In the genomic region with DNA sequence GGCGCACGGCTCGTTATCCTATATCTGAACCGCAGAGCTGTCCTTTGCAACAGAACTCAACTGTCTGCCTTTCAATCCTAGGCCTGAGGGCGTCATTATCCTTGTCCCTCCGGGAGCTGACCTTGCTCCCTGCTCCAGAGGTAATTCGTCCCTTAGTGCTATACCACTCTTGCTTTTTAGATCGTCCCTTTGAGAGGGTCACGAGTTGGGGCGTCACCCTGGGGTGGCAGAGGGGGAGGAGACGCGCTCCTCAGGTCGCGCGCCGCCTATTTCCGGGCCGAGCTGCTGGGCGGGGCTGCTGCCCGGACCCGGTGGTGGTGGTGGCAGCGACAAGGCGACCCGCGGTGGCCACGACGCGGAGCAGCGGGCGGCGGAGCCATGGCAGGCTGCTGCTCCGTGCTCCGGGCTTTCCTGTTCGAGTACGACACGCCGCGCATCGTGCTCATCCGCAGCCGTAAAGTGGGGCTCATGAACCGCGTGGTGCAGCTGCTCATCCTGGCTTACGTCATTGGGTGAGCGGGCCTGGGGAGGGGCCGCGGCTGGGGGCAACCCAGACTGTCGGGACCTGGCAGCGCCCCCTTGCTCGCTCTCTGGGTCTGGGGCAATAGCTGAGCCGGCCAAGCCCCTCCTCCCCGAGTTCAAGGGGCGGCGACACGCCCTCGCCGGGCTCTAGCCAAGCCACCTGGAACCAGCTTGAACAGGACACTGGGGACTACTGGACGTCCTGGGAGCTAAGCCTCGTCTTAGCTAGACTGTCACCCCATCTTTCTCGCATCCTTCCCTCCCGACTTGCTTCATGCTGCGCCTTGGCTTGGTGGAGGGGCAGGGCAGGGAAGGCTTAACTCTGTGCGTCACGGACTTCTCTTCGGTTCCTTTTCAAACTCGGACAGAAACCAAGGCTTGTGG, we compare ENCODE assay signal across 8 mouse cellular contexts. TPM values are rescaled to one million over a fixed set of nuclear protein-coding genes. Genes with fewer than 3 reads are reported as not detected.
A peak's percentile ranks its signal among the peaks of the same experiment; 100 is the strongest.
DNase-seq lines count a peak whose midpoint lies in the region; ATAC-seq and TF ChIP-seq lines count a peak whose summit lies in the region.

Gene P2rx4, plus strand, starts transcription at position 269 of the 906 bp plus-strand sequence.

- no peak for TF ChIP-seq EP300 in liver, embryonic 14.5 days (IDR thresholded peaks at IDR 0.05; ENCODE audit: low read depth)
- TF ChIP-seq EP300 in stomach, postnatal 0 days (optimal IDR thresholded peaks at IDR 0.05): no peak

- H3K4me1 ChIP-seq in brown adipose tissue, adult 24 weeks (ENCODE audit: control insufficient read depth, insufficient read depth, insufficient read length, low read length): no peaks in the 10 kb centered on the region
- peaks cover 5 to 16% of the 10 kb centered on the region in 2 experiments for H3K4me1 ChIP-seq in heart, embryonic 14.5 days (ENCODE audit: control insufficient read depth in 2 of 2, insufficient read depth in 2 of 2, low read length in 2 of 2)
- H3K4me1 ChIP-seq in liver, embryonic 14.5 days (replicated peaks; ENCODE audit: control insufficient read depth in 2 of 2, insufficient read depth in 2 of 2, low read length in 1 of 2): peaks cover 11 to 21% of the 10 kb centered on the region in 2 experiments
- peaks cover 4% of the 10 kb centered on the region; the same call in 1 of the 2 replicates for H3K4me1 ChIP-seq in neural tube, embryonic 11.5 days (ENCODE audit: control insufficient read depth, insufficient read depth, low read length)
- H3K4me1 ChIP-seq in stomach, postnatal 0 days (replicated peaks; ENCODE audit: control insufficient read depth, insufficient read depth): peaks cover 3% of the 10 kb centered on the region; the same call in 1 of the 2 replicates

- H3K27ac ChIP-seq in brown adipose tissue, adult 24 weeks (replicated peaks; ENCODE audit: low read depth, low read length): peak within 1 kb of the TSS; percentile 86
- H3K27ac ChIP-seq in heart, embryonic 14.5 days (replicated peaks in 1 of 2; ENCODE audit: control insufficient read depth in 1 of 2, insufficient read depth in 1 of 2, low read depth in 2 of 2, low read length in 2 of 2): peak within 1 kb of the TSS; percentile 91
- peak within 1 kb of the TSS; percentile 52 for H3K27ac ChIP-seq in liver, embryonic 14.5 days
- peak within 1 kb of the TSS; percentile 56 for H3K27ac ChIP-seq in neural tube, embryonic 11.5 days (ENCODE audit: low read depth, low read length)
- peak within 1 kb of the TSS; percentile 89 for H3K27ac ChIP-seq in stomach, postnatal 0 days (replicated peaks)

- H3K4me3 ChIP-seq in brown adipose tissue, adult 24 weeks (ENCODE audit: insufficient read depth, low read depth, low read length): peak within 1 kb of the TSS; percentile 79
- H3K4me3 ChIP-seq in heart, embryonic 14.5 days (ENCODE audit: control insufficient read depth in 1 of 2, insufficient read depth in 1 of 2, low read depth in 1 of 2, low read length in 2 of 2): peak within 1 kb of the TSS; percentile 63 to 73
- peak within 1 kb of the TSS; percentile 59 to 63 for H3K4me3 ChIP-seq in liver, embryonic 14.5 days (ENCODE audit: insufficient read depth in 1 of 2, low read depth in 2 of 2, low read length in 2 of 2)
- H3K4me3 ChIP-seq in neural tube, embryonic 11.5 days (ENCODE audit: low read depth, low read length): peak within 1 kb of the TSS; percentile 70
- H3K4me3 ChIP-seq in stomach, postnatal 0 days (ENCODE audit: low read depth, low read length): peak within 1 kb of the TSS; percentile 70

- peak; percentile 93 for DNase-seq in CD4-positive, CD25-positive, alpha-beta regulatory T cell, adult 2 months (ENCODE audit: low read depth, low spot score)
- DNase-seq in fibroblast of lung, adult 2 months (ENCODE audit: low read depth): peak; percentile 58
- peak; percentile 81 to 93 for DNase-seq in kidney, postnatal 25 days
- peak in 2 of 3 experiments; percentile 49 to 69 for DNase-seq in liver, embryonic 14.5 days (ENCODE audit: low read depth in 3 of 3, low spot score in 3 of 3)
- peak; percentile 84 for DNase-seq in neural tube, embryonic 11.5 days (ENCODE audit: low spot score)
- peak; percentile 84 for DNase-seq in stomach, postnatal 0 days (ENCODE audit: low spot score)

- peak within 1 kb of the TSS; percentile 78 for H3K9ac ChIP-seq in heart, embryonic 14.5 days (ENCODE audit: low read length)
- H3K9ac ChIP-seq in liver, embryonic 14.5 days (replicated peaks): peak within 1 kb of the TSS; percentile 53
- peak within 1 kb of the TSS; percentile 84 for H3K9ac ChIP-seq in neural tube, embryonic 11.5 days (ENCODE audit: low read length)
- H3K9ac ChIP-seq in stomach, postnatal 0 days (ENCODE audit: low read length): peak within 1 kb of the TSS; percentile 77

- peak within 1 kb of the TSS; percentile 70 for H3K4me2 ChIP-seq in heart, embryonic 14.5 days (ENCODE audit: low read length)
- H3K4me2 ChIP-seq in liver, embryonic 14.5 days (ENCODE audit: low read depth): peak within 1 kb of the TSS; percentile 69
- H3K4me2 ChIP-seq in neural tube, embryonic 11.5 days (ENCODE audit: low read depth): peak within 1 kb of the TSS; percentile 88
- peak within 1 kb of the TSS; percentile 91 for H3K4me2 ChIP-seq in stomach, postnatal 0 days (replicated peaks; ENCODE audit: low read depth)

- no peaks in the 10 kb centered on the region for H3K36me3 ChIP-seq in heart, embryonic 14.5 days (ENCODE audit: control insufficient read depth, insufficient read depth, low read length)
- no peaks in the 10 kb centered on the region for H3K36me3 ChIP-seq in liver, embryonic 14.5 days (replicated peaks; ENCODE audit: control insufficient read depth, insufficient read depth, low read depth)
- H3K36me3 ChIP-seq in neural tube, embryonic 11.5 days (ENCODE audit: control insufficient read depth, insufficient read depth, low read length): no peaks in the 10 kb centered on the region
- no peaks in the 10 kb centered on the region for H3K36me3 ChIP-seq in stomach, postnatal 0 days (ENCODE audit: control insufficient read depth, insufficient read depth, low read length)

- no peaks in the 10 kb centered on the region for H3K9me3 ChIP-seq in heart, embryonic 14.5 days (ENCODE audit: control insufficient read depth, low read length)
- H3K9me3 ChIP-seq in liver, embryonic 14.5 days (ENCODE audit: control insufficient read depth, low read length): no peaks in the 10 kb centered on the region
- no peaks in the 10 kb centered on the region for H3K9me3 ChIP-seq in neural tube, embryonic 11.5 days (ENCODE audit: control insufficient read depth, low read length)
- no peaks in the 10 kb centered on the region for H3K9me3 ChIP-seq in stomach, postnatal 0 days (ENCODE audit: control insufficient read depth, low read length)

- 0 out of 2 replicates have a peak, but pooled peaks have one; percentile 9 for TF ChIP-seq CTCF in liver, embryonic 14.5 days (IDR thresholded peaks at IDR 0.05; ENCODE audit: low read depth)
- TF ChIP-seq CTCF in stomach, postnatal 0 days (IDR thresholded peaks at IDR 0.05; ENCODE audit: low read depth): peak; percentile 43; the same call in 1 of the 2 replicates

- ATAC-seq in heart, embryonic 14.5 days (ENCODE audit: insufficient number of reproducible peaks, insufficient read depth, low FRiP score, low read depth): peak; percentile 86
- ATAC-seq in liver, embryonic 14.5 days (ENCODE audit: insufficient read depth): peak; percentile 86
- ATAC-seq in neural tube, embryonic 11.5 days (ENCODE audit: insufficient read depth, low FRiP score, low TSS enrichment): peak; percentile 84
- ATAC-seq in stomach, postnatal 0 days (ENCODE audit: low FRiP score, low TSS enrichment): peak; percentile 88

- 1% methylated on average over 66 of the region's 66 CpGs for WGBS in heart, embryonic 14.5 days
- WGBS in liver, embryonic 14.5 days (ENCODE audit: insufficient replicate concordance): under 1% methylated on average over 64 of the region's 66 CpGs
- WGBS in neural tube, embryonic 11.5 days: 1% methylated on average over 61 of the region's 66 CpGs
- under 1% methylated on average over 65 of the region's 66 CpGs for WGBS in stomach, postnatal 0 days

- H3K27me3 ChIP-seq in heart, embryonic 14.5 days (ENCODE audit: control insufficient read depth, insufficient read depth, low read length): no peaks in the 10 kb centered on the region
- no peaks in the 10 kb centered on the region for H3K27me3 ChIP-seq in liver, embryonic 14.5 days (ENCODE audit: control insufficient read depth, insufficient read depth, low read length)
- no peaks in the 10 kb centered on the region for H3K27me3 ChIP-seq in neural tube, embryonic 11.5 days (ENCODE audit: control insufficient read depth, insufficient read depth, low read length)
- no peaks in the 10 kb centered on the region for H3K27me3 ChIP-seq in stomach, postnatal 0 days (ENCODE audit: control insufficient read depth, insufficient read depth, low read length)

RNA-seq across cellular contexts. Expression of gene P2rx4, which starts in this region (rescaled TPM):
- polyA plus RNA-seq in brown adipose tissue, adult 24 weeks (2012; ENCODE audit: insufficient read depth, insufficient read length, missing spikeins): 23.7 and 29.2 TPM in 2 replicates
- polyA plus RNA-seq in heart, embryonic 14.5 days (2014; fragmentation: Nextera tagmentation; extraction: Ambion mirVana): 17.9 and 18.9 TPM in 2 replicates
- polyA plus RNA-seq in liver, embryonic 14.5 days (2012; rRNA removed): 10.3 and 12.2 TPM in 2 replicates
- polyA plus RNA-seq in liver, embryonic 14.5 days (2014; fragmentation: Nextera tagmentation; extraction: Ambion mirVana): 19.9 and 20.7 TPM in 2 replicates
- 8.1 and 8.7 TPM in 2 replicates for polyA plus RNA-seq in neural tube, embryonic 11.5 days (2014; fragmentation: Nextera tagmentation; extraction: Ambion mirVana)
- 22.8 and 24.7 TPM in 2 replicates for polyA plus RNA-seq in stomach, postnatal 0 days (2015; fragmentation: Nextera tagmentation; extraction: Ambion mirVana)

Comparison
In these comparisons a context has a peak if more than half of its experiments do, and no peak if none do; other contexts are left out.
1. Peak in every context shown above with its lines: DNase-seq, ATAC-seq, H3K4me3 ChIP-seq and H3K27ac ChIP-seq.